Mouse (Mus musculus) liver, embryonic 16.5 days (tissue): ENCODE data around the gene Tmem269. TPM values are rescaled to one million over a fixed set of nuclear protein-coding genes. Genes with fewer than 3 reads are reported as not detected.

ENCODE experiments used
- ATAC-seq: fragments of 200-750 bp; cut with Nextera tagmentation; 2 replicates; pipeline ENCODE4 v1.8.0; 2017; ENCODE audit warnings: low read depth, mild to moderate bottlenecking, moderate number of reproducible peaks, moderate library complexity
- H3K27ac ChIP-seq: fragments of 300-500 bp; sonication (generic); 2 replicates; pipeline ENCODE4 v1.5.1; 2014; ENCODE audit warnings: mild to moderate bottlenecking, low read length
- H3K27me3 ChIP-seq: fragments of 300-500 bp; sonication (generic); 2 replicates; pipeline ENCODE4 v1.6.1; 2014; ENCODE audit warnings: low read depth, low read length, mixed read lengths; ENCODE audit not compliant: control insufficient read depth, insufficient read depth
- H3K36me3 ChIP-seq: fragments of 300-500 bp; sonication (generic); 2 replicates; pipeline ENCODE4 v1.6.1; 2014; ENCODE audit warnings: mild to moderate bottlenecking; ENCODE audit not compliant: control insufficient read depth, insufficient read depth
- H3K4me1 ChIP-seq: fragments of 300-500 bp; sonication (generic); 2 replicates; pipeline ENCODE4 v1.6.1; 2014; ENCODE audit warnings: low read depth, low read length, mixed read lengths; ENCODE audit not compliant: control insufficient read depth
- H3K4me2 ChIP-seq: fragments of 300-500 bp; sonication (generic); 2 replicates; pipeline ENCODE4 v1.6.1; 2014; ENCODE audit warnings: low read depth, low read length, mixed read lengths
- H3K4me3 ChIP-seq: fragments of 300-500 bp; sonication (generic); 2 replicates; pipeline ENCODE4 v1.5.1; 2014; ENCODE audit warnings: low read depth, mild to moderate bottlenecking, low read length
- H3K9ac ChIP-seq: fragments of 300-500 bp; sonication (generic); 2 replicates; pipeline ENCODE4 v1.6.1; 2014; ENCODE audit warnings: low read depth, low read length
- H3K9me3 ChIP-seq: fragments of 300-500 bp; sonication (generic); replicated peaks from 2 replicates; pipeline ENCODE4 v1.6.1; 2016; ENCODE audit warnings: low read length; ENCODE audit not compliant: control insufficient read depth
- WGBS: fragments of 180-500 bp; shearing (Covaris S2); extraction: QIAGEN DNeasy Blood & Tissue Kit; methylation state at CpG from one replicate; pipeline ENCODE4 v1.1.7; 2014; ENCODE audit not compliant: insufficient replicate concordance; 5-methylcytosine and 5-hydroxymethylcytosine counted together
- polyA plus RNA-seq: library from polyadenylated mRNA; unstranded; fragments of >200 nt; fragmentation: Nextera tagmentation; extraction: Ambion mirVana; gene quantifications from 2 replicates; pipeline ENCODE4 v1.2.1, GENCODE M21; 2015

Gene Tmem269
- polyA plus RNA-seq, 1 experiment from 2014 or later, result not detected

- Histone ChIP-seq H3K36me3 (peaks cover 8% of the 10 kb centered on the region), H3K4me1 (no peaks in the 10 kb centered on the region; the same call in 1 of the 2 replicates), H3K27ac (no peak overlapping the region), H3K4me3 (no peak overlapping the region), H3K9ac (no peak overlapping the region), H3K4me2 (no peak overlapping the region), H3K27me3 (no peaks in the 10 kb centered on the region), H3K9me3 (no peaks in the 10 kb centered on the region)
- peak; percentile 53 for ATAC-seq
- 66% methylated on average over 9 of the region's 9 CpGs for WGBS
Observed at GRCm38 (mm10) chr4:119225719-119226118, 7.7 kb upstream of the Tmem269 start.

DNA sequence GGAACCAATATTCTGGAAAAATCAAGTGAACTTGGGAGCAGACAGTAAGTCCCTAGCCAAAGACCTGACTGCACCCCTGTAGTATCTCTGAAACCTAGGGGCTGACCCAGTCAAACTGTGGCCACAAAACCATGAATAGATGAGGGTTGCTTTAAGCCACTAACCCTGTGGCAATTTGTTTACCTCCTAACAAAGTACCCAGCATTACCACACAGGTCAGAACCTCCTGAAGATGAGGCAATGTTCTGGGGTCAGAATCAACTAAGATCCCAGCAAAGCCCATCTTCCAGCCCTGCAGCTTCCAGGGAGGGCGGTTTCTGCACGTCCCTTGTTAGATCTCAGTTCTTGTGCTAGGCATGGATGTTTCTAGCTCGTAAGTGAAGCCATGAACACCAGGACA, 6.5 kb upstream of the Tmem269 start:
- Histone ChIP-seq H3K27ac (no peak overlapping the region), H3K27me3 (no peaks in the 10 kb centered on the region), H3K9me3 (no peaks in the 10 kb centered on the region), H3K36me3 (peaks cover 8% of the 10 kb centered on the region), H3K4me1 (no peaks in the 10 kb centered on the region; the same call in 1 of the 2 replicates), H3K9ac (no peak overlapping the region), H3K4me3 (no peak overlapping the region), H3K4me2 (no peak overlapping the region)
- 78% methylated on average over 3 of the region's 3 CpGs for WGBS
- no peak for ATAC-seq

DNA sequence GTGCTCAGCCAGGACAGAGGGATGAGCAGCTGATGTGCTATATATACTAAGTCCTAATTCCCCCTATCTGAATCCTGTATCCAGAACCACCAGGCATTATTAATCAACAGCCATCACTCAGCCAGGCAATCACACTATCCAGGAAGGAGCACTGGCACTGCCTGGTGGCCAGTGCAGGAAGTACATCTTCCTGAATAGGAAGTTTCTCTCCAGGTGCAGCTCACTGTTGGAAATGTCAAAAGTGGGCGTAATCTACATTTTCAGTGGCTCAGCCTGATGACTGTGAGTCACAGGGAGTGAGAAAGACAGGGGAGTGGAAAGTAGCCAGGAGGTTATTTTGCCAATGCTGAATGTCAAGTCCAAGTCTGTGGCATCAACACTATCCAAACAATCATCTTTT, 5.7 kb upstream of the Tmem269 start:
- no peak overlapping the region for H3K4me2 ChIP-seq
- 41% methylated on average over 1 of the region's 1 CpGs for WGBS
- H3K27me3 ChIP-seq, result no peaks in the 10 kb centered on the region
- no peak overlapping the region for H3K27ac ChIP-seq
- no peak overlapping the region for H3K4me3 ChIP-seq
- H3K36me3 ChIP-seq, result peaks cover 8% of the 10 kb centered on the region
- H3K9ac ChIP-seq, result no peak overlapping the region
- no peaks in the 10 kb centered on the region for H3K9me3 ChIP-seq
- no peaks in the 10 kb centered on the region; the same call in 1 of the 2 replicates for H3K4me1 ChIP-seq
- ATAC-seq, result peak; percentile 33; the same call in 1 of the 2 replicates

GRCm38 (mm10) chr4:119216667-119217066, 1.4 kb downstream of the Tmem269 start:
- Histone ChIP-seq H3K4me3 (no peak overlapping the region), H3K4me1 (no peaks in the 10 kb centered on the region), H3K27ac (no peak overlapping the region), H3K27me3 (no peaks in the 10 kb centered on the region), H3K36me3 (no peaks in the 10 kb centered on the region), H3K9ac (no peak overlapping the region), H3K4me2 (no peak overlapping the region), H3K9me3 (no peaks in the 10 kb centered on the region)
- WGBS, result 54% methylated on average over 8 of the region's 8 CpGs
- ATAC-seq, result no peak

GRCm38 (mm10) chr4:119204672-119205071, 13.3 kb downstream of the Tmem269 start:
- Histone ChIP-seq H3K9ac (no peak overlapping the region), H3K27me3 (peaks cover 2% of the 10 kb centered on the region; the same call in 1 of the 2 replicates), H3K4me1 (peaks cover 4% of the 10 kb centered on the region; the same call in 1 of the 2 replicates), H3K4me3 (no peak overlapping the region), H3K27ac (no peak overlapping the region), H3K36me3 (peaks cover 5% of the 10 kb centered on the region), H3K9me3 (no peaks in the 10 kb centered on the region), H3K4me2 (no peak overlapping the region)
- WGBS, result 15% methylated on average over 8 of the region's 8 CpGs
- ATAC-seq, result peak; percentile 61; the same call in 1 of the 2 replicates

GRCm38 (mm10) chr4:119198105-119198504, 19.9 kb downstream of the Tmem269 start:
- Histone ChIP-seq H3K27ac (peak overlapping the region; percentile 28; the same call in 1 of the 2 replicates), H3K9me3 (no peaks in the 10 kb centered on the region), H3K4me1 (peaks cover 41% of the 10 kb centered on the region), H3K27me3 (no peaks in the 10 kb centered on the region), H3K36me3 (peaks cover 5% of the 10 kb centered on the region), H3K9ac (no peak overlapping the region), H3K4me2 (0 out of 2 replicates have a peak overlapping the region, but pooled peaks have one; percentile 10), H3K4me3 (no peak overlapping the region)
- no peak for ATAC-seq
- WGBS, result 69% methylated on average over 6 of the region's 6 CpGs

- ATAC-seq, result peak; percentile 32
- Histone ChIP-seq H3K36me3 (peaks cover 2% of the 10 kb centered on the region), H3K27me3 (no peaks in the 10 kb centered on the region), H3K27ac (peak overlapping the region; percentile 84), H3K9ac (peak overlapping the region; percentile 90), H3K4me2 (peak overlapping the region; percentile 64), H3K4me3 (peak overlapping the region; percentile 86), H3K9me3 (no peaks in the 10 kb centered on the region), H3K4me1 (peaks cover 63% of the 10 kb centered on the region)
- 14% methylated on average over 18 of the region's 18 CpGs for WGBS
Observed at GRCm38 (mm10) chr4:119195582-119196320, 22.3 kb downstream of the Tmem269 start.

DNA sequence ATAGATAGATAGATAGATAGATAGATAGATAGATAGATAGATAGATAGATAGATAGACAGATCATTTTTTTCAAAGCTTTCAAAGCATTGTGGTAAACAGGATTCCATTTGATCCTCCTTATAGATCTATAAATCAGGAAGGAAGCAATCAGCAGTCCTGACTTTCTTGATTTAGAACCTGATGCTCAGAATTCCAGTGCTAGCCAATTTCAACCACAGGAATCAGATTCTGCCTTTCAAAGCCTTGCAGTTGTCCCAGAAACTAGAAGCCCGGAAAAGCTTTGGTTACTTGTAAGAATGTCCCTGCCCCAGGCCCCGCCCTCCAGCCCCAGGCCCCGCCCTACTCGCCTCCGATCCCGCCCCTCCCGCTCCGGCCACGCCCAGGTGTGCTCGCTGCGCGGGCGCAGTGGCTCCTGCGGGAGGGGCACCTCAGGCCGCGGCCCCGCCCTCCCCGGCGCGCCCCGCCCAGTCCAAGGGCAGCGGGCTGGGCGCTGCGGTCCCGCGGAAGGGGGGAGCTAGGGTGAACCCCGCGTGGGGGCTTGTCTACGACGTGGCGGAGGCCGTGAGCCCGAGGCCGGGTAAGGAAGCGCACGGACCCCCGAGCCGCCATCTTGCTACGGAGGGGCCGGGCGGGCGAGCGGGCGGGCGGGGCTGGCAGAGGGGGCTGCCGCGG, 23.0 kb downstream of the Tmem269 start, which contains the start of gene Svbp:
Svbp (plus strand) TSS at position 398 of the 673 bp plus-strand sequence.
- H3K4me3 ChIP-seq, result peak within 1 kb of the TSS; percentile 86
- H3K27me3 ChIP-seq, result no peaks in the 10 kb centered on the region
- peak within 1 kb of the TSS; percentile 64 for H3K4me2 ChIP-seq
- no peaks in the 10 kb centered on the region for H3K9me3 ChIP-seq
- H3K36me3 ChIP-seq, result no peaks in the 10 kb centered on the region
- peak within 1 kb of the TSS; percentile 84 for H3K27ac ChIP-seq
- H3K9ac ChIP-seq, result peak within 1 kb of the TSS; percentile 90
- peaks cover 64% of the 10 kb centered on the region for H3K4me1 ChIP-seq
- ATAC-seq, result peak; percentile 88
- 0% methylated on average over 47 of the region's 47 CpGs for WGBS

GRCm38 (mm10) chr4:119192757-119193156, 25.3 kb downstream of the Tmem269 start:
- Histone ChIP-seq H3K9ac (no peak overlapping the region), H3K9me3 (no peaks in the 10 kb centered on the region), H3K27ac (peak overlapping the region; percentile 55), H3K4me1 (peaks cover 51% of the 10 kb centered on the region), H3K27me3 (no peaks in the 10 kb centered on the region), H3K36me3 (peaks cover 11% of the 10 kb centered on the region), H3K4me2 (no peak overlapping the region), H3K4me3 (no peak overlapping the region)
- ATAC-seq, result no peak
- WGBS, result 82% methylated on average over 4 of the region's 4 CpGs
